Mouse (Mus musculus) stomach, postnatal 0 days (tissue): ENCODE measurements around the gene Psmc5.

Experiments used
- CTCF ChIP-seq: IDR thresholded peaks from 2 replicates; pipeline ENCODE4 v1.5.1; 2016; ENCODE audit warnings: antibody characterized with exemption, low read depth, mild to moderate bottlenecking, moderate library complexity
- EP300 ChIP-seq: optimal IDR thresholded peaks from 2 replicates; pipeline ENCODE3; 2016; ENCODE audit warnings: antibody characterized with exemption

GRCm38 (mm10) chr11:106273811-106274210 is 17.9 kb downstream of the Psmc5 start:
- TF ChIP-seq CTCF (no peak), EP300 (no peak)
